Mouse (Mus musculus) kidney, adult 9 months (tissue): ENCODE data around the gene Thbs3.
A peak's percentile ranks its signal among the peaks of the same experiment; 100 is the strongest.

Experiments used
- DNase-seq: peaks from one replicate; pipeline ENCODE4 v3.0.0; 2022

Gene Thbs3

GRCm38 (mm10) chr3:89228836-89229235 lies 13.9 kb downstream of the Thbs3 start, which contains the start of gene Muc1:
TSS of gene Muc1 (plus strand) at chr3:89229057.
- no peak for DNase-seq

GRCm38 (mm10) chr3:89229276-89229675 lies 14.3 kb downstream of the Thbs3 start:
- DNase-seq, result no peak

DNA sequence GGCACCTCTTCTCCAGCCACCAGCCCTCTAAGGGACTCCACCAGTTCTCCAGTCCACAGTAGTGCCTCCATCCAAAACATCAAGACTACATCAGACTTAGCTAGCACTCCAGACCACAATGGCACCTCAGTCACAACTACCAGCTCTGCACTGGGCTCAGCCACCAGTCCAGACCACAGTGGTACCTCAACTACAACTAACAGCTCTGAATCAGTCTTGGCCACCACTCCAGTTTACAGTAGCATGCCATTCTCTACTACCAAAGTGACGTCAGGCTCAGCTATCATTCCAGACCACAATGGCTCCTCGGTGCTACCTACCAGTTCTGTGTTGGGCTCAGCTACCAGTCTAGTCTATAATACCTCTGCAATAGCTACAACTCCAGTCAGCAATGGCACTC lies 15.6 kb downstream of the Thbs3 start:
- no peak for DNase-seq

GRCm38 (mm10) chr3:89231345-89231744 lies 16.4 kb downstream of the Thbs3 start:
- no peak for DNase-seq

GRCm38 (mm10) chr3:89231772-89232275 lies 16.8 kb downstream of the Thbs3 start:
- DNase-seq, result no peak

DNA sequence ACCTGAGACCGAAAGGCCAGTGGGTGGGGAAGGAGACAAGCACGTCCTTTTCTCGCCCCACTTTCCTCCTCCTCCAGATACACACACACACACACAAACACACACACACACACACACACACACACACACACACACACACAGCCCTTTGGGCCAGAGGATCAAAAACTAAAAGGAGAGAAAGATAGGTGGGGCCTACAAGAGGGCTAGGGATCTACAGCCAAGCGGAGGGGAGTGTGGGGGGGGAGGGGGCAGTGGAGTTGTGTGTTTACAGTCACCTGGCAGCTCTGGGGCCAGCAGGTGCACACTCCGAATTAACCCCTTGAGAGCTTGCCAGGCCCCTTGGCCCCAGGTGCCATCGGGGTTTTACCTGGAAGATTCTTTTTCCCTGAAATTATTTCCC lies 17.6 kb downstream of the Thbs3 start:
- DNase-seq, result no peak

DNA sequence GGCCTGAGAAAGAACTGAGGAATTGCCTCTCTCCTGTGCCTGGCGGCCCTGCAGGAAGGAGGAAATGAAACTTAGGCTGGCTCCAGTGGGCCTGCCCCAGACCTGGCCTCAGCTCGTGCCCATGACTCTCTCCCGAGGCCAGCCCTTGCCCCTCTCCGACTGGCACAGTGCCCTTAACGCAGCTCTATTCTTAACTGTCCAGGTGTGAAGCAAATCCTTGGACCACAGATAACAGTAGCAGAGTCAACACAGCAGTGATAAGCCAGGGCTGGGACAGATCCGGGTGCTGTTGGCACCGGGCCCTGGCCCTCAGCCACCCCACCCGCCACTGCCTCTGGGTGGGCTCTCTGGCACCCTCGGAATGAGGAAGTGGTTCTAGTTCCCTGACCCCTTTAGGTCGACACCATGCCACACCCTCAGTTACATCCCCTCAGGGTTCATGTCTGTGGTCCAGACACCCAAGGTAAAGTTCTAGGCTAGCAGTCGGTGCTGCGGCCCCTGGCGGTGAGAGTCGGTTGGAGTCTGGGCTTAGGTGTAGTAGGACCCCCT lies 18.7 kb downstream of the Thbs3 start:
- no peak for DNase-seq

DNA sequence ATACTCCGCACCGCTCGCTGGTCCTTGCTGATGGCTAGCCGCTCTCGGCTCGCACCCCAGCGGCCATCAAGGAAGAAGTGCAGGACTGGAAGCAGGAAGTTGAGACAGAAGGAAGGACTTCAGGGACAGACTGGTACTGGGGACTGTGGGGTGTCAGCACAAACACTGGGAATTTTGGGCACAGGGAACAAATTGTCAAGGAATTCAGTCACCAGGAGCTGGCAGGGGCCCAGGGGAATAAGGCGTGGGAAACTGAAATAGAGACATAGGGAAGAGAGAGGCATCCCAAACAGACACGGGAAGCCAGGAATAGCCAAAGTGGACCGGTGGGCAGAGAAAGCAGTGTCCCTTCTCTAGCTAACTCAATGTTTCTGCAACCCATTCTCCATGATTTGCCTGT lies 21.5 kb downstream of the Thbs3 start:
- no peak for DNase-seq

GRCm38 (mm10) chr3:89237682-89238081 lies 22.7 kb downstream of the Thbs3 start:
- no peak for DNase-seq

- DNase-seq, result no peak
Measured at GRCm38 (mm10) chr3:89238494-89238893, 23.5 kb downstream of the Thbs3 start.

- DNase-seq, result peak; percentile 79
Measured at GRCm38 (mm10) chr3:89242331-89242895, 27.4 kb downstream of the Thbs3 start.

GRCm38 (mm10) chr3:89243609-89244008 lies 28.6 kb downstream of the Thbs3 start:
- DNase-seq, result peak; percentile 66

GRCm38 (mm10) chr3:89244158-89244981 lies 29.4 kb downstream of the Thbs3 start:
- DNase-seq, result peak; percentile 54

DNA sequence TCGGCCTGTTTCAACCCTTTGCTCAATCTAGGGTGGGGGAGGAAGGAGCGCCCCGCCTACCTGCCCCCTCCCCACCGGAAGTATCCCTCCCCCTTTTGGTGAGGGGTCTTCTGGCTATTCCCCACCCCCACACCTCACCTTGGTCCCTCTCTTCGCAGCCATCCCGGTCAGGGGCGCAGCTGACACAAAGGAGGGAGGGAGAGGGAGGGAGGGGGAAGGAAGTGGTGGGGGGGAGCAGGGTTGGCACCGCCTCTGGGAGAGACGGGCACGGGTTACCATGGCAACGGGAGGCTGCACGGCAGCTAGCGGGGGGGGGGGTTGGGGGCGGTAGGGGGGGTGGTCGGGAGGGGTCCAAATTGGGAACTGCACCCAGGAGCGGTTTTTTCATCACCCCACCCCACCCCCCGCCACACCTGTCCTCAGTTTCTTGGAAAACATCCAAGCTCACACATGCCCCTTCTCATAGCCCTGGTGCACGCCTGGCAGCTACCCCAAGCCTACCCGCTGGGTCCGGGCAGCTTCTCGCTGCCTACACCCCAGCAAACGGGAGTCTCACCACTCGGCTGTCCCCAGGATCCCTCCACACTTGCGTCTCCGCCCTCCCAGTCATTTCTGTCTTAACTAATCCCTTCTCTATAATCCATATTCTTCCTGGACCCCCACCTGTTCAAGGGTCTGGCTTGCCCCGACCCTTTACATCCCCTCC lies 30.2 kb downstream of the Thbs3 start:
- peak; percentile 33 for DNase-seq

DNA sequence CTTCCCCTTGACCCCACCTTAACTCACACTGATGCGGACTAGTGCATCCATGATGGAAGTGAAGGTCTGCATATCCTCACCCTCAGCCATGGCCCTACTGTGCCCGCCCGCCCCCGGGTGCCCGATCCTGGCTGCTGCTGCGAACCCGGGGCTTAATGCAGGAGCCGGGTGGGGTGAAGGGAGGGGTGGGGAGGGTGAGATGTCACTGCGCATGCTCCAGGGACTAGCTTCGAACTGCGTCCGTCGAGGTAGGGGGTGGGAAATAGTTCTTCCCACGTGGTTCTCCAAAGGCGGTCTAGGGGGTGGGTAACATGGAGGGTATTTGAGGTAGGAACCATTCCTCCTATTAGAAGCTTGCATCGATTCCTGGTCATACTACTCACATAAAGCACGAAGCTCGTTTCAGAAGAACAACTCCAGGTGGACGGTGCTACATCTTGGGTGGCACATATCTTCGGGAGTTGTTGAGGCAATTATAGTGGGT lies 30.8 kb downstream of the Thbs3 start, which contains the start of gene Krtcap2:
Krtcap2 (plus strand) TSS at position 279 of the 484 bp plus-strand sequence.
- no peak for DNase-seq

GRCm38 (mm10) chr3:89246261-89247100 lies 31.5 kb downstream of the Thbs3 start, which contains the start of gene Trim46:
TSS of gene Trim46 (minus strand) at chr3:89246309.
- peak; percentile 90 for DNase-seq

- no peak for DNase-seq
Measured at GRCm38 (mm10) chr3:89247466-89247865, 32.5 kb downstream of the Thbs3 start.

DNA sequence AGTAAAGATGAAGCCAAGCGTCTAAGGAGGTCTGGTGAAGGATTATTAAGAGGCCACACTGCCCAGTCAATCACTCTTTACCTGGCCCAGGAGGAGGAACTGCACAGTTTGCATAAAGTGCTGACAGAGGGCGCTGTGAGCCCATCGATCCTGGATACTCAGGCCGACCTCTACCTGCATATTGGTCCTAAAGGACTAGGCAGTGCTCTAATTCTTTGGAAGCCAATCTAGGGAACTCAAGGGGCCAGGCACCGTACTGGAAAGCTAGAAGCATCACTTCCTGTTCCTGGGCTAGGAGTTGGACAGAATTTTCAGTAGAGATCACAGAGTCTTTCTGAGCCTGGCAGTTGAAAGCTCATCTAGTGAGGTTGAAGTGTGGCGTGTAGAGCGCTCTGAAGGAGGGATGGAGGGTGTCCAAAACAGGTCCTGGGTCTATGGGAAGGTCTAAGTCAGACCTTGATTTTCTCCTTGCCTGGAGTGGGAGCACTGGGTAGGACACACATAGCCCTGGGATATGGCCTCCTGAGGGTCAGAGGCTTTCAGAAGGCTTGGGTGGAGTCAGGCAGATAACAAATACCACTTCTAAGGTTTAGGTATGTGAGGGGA lies 35.6 kb downstream of the Thbs3 start:
- DNase-seq, result peak; percentile 89

GRCm38 (mm10) chr3:89251365-89251895 lies 36.5 kb downstream of the Thbs3 start:
- DNase-seq, result peak; percentile 78

- no peak for DNase-seq
Measured at GRCm38 (mm10) chr3:89254994-89255393, 40.0 kb downstream of the Thbs3 start.

- no peak for DNase-seq
Measured at GRCm38 (mm10) chr3:89256177-89256576, 41.2 kb downstream of the Thbs3 start.
